Mouse (Mus musculus): Measurements from ENCODE around the gene Tyms. TPM values are rescaled to one million over a fixed set of nuclear protein-coding genes. Genes with fewer than 3 reads are reported as not detected.
A peak's percentile ranks its signal among the peaks of the same experiment; 100 is the strongest.
"Not testable (repeated sequence)": the region's sequence is repeated elsewhere in the genome, so short reads cannot be mapped to it uniquely, and the experiment has no call there.

The Tyms gene
- total RNA-seq, 2 experiments from 2014 or later, result 13.7 to 13.9 TPM

DNA sequence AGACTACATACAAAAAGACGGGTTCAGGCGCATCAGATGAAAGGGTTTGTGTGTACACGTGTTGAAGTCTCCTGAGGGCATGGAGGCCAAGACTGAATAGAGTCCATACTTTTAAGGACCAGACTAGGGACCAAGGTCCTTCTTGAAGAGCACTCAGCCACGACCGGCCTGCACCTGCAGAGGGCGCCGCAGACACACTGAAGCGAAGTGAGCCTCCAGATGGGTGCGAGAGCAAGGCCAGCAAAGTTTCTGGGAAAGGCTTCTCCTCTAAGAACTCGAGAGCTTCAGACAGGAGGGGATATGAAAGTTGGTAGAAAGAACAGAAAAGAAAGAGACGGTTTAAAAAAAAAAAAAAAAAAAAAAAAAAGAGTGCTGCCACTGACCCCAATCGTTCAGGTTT, 30.9 kb upstream of the Tyms start:
- DNase-seq (ENCODE audit: low spot score in 2 of 2), result peak; percentile 47 to 65

DNA sequence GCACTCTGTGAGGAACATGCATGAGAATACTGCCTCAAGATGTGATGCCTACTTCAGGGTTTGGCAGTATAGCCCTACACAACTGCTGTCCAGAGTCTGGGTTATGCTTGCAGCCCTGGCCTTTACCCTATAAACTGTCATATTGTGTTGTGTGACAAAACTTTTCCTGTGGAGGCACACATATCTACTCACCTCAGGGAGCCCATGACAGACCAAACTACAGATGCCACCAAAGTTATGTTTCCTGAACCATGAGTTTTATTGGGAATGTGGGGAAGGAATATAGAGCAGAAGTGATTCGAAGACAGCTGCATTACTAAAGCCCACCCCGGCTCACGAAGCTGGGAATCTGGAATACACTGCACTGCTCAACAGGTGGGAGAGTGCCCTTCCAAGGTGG, 29.9 kb upstream of the Tyms start:
- DNase-seq (ENCODE audit: low spot score in 2 of 2), result no peak

- DNase-seq (ENCODE audit: low spot score in 2 of 2), result no peak
Measured at GRCm38 (mm10) chr5:30098260-30098659, 24.8 kb upstream of the Tyms start.

- DNase-seq (ENCODE audit: low spot score in 2 of 2), result no peak
Measured at GRCm38 (mm10) chr5:30095731-30096130, 22.3 kb upstream of the Tyms start.

DNA sequence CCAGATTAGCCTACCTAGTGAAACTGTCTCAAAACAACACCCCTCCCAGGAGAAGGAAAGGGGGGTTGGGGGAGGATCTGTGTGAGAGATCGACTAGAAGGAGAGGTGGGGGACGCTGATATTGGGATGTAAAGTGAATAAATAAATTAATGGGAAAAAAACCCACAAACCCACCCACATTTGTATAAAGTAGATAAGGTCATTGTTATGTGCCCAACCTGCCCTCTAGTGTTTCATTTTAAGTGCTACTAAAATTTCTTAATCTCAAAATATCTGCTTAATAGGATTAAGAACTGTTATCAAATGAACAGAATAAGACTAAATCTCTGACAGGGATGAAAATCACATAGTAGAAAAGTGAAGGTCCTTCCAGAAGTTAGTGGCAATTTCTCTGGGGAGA, 21.0 kb upstream of the Tyms start:
- DNase-seq (ENCODE audit: low spot score in 2 of 2), result no peak

- no peak for DNase-seq (ENCODE audit: low spot score in 2 of 2)
Measured at GRCm38 (mm10) chr5:30092701-30093100, 19.3 kb upstream of the Tyms start.

DNA sequence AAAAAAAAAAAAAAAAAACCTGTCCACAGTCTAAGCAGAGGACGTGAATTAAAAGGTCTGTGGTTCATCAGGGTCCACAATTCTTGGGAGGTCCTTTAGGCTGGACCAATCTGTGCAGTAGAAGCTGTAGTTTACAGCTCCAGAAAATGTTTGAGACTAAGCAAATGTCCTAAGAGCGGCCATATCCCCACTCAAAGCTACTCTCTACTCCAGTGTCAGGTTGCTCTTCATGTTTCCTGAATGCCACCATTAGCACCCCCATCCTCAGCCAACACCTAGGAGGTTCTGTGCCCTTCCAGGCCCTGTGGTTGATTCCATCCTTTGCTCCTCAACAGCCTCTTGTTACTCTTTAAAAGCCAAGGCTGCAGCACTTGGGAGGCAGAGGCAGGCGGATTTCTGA, 1.0 kb downstream of the Tyms start:
- no peak for DNase-seq (ENCODE audit: low spot score in 2 of 2)

GRCm38 (mm10) chr5:30071677-30072076, 1.7 kb downstream of the Tyms start:
- no peak for DNase-seq (ENCODE audit: low spot score in 2 of 2)

DNA sequence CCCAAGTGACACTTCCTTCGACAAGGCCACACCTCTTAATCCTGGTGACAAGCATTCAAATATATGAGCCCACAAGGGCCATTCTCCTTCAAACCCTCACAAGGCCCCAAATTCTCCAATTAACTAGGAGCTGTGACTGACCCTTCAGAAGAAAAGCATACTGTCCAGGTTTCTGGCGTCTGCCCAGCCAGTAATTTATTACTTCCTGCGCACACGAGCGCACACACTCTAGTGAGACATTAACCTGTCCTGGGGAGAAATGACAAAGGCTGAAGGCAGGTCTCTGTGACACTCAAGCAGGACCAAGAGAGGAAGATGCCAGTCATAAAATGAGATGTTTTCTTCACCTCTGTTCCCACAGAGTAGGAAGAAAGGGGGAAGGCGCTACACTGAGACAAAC, 5.7 kb downstream of the Tyms start:
- no peak for DNase-seq (ENCODE audit: low spot score in 2 of 2)

DNA sequence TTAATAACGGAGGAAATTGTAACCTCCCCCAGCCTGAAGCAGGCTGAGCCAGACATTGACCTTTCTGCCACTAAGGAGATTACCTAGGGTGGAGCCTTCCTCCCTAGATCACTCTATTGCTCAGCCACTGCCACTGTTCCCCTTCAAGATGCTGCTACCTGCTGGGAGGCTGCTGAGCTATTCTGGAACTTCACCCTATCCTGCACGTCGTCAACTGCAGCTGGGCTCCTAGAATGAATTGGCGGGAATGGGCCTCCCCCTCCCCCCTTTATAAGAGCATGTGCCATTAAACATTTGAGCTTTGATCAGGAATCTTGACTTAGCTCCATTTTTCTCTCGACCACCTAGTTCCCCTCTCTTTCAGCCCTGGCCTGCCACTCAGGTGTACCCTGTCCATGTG, 13.8 kb downstream of the Tyms start:
- not testable (repeated sequence) for DNase-seq (ENCODE audit: low spot score in 2 of 2)

- no peak for DNase-seq (ENCODE audit: low spot score in 2 of 2)
Measured at GRCm38 (mm10) chr5:30058216-30058731, 15.1 kb downstream of the Tyms start.

DNA sequence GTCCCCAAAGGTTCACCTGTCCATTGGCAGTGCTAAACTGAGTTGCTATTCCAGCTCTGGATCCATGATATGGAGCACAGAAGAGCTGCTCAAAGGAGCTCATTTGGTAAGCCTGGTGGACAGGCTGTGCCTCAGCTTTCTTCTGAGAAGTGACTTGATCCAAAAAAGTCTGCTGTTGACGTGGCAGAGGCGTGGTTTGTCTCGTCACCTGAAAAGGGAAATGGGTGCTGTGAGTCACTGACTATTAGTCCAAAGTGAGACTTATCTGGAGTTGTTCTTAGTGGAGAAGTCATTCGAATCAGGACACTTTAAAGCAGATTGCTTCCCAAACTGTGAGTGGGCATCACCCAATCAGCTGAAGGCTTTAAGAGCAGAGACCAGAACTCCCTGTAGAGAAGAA, 33.6 kb downstream of the Tyms start:
- not testable (repeated sequence) for DNase-seq (ENCODE audit: low spot score in 2 of 2)

DNA sequence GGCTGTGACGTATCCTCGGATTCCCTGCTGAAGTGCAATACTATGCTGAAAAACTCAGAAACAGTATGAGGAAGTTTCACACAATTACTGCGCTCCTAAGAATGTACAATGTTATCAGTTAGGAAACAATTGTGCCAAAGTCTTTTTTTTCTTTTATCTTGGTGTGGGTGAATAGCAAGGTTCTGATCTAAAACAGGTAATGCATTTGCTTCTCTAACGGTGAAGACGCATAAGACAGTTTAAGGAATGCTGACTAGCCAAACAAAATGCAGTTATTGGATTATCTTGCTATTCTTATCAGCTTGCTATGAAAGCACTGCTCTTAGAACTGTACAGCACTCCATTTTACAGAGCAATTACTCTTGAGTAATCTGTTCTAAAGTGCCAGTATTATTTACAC, 34.1 kb downstream of the Tyms start:
- DNase-seq (ENCODE audit: low spot score in 2 of 2), result not testable (repeated sequence)

DNA sequence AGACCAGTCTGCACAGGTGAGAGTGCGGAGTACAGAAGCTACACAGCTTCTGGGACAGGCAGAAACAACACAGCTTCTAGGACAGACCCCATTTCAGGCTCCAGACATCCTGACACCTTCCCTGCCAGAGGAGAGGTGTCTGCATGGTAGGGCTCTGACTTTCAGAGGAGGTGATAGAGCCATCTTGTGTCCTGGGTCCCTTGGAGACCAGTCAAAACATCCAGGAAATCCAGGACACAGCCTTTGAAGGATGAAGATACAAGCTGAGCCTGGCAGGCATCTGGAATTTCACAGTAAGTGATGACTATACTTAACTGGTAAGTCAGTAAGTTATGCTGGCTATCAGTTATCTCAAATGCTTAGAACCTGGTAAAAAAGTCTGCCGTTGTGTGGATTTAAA, 36.3 kb downstream of the Tyms start:
- not testable (repeated sequence) for DNase-seq (ENCODE audit: low spot score in 2 of 2)

GRCm38 (mm10) chr5:30035862-30036261, 37.6 kb downstream of the Tyms start:
- DNase-seq (ENCODE audit: low spot score in 2 of 2), result not testable (repeated sequence)

DNA sequence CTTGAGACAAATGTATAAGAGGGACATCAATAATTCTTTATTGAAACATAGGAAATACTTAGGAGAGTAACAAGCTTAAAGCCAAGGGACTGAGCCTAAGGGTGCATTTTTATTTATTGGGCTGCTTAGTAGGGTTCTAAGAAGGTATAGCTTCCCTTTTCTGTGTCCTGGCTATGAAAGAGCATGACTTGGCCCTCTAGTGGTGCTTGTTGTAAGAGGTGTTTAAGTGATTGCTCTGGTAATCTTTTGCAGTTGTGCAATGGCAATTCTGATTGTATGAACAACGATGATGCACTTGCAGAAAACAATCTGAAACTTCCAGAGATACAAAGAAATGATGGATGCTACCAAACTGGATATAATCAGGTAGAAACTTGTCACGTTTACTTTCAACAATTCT, 58.8 kb downstream of the Tyms start:
- peak in 1 of 2 experiments; percentile 5 for DNase-seq (ENCODE audit: low spot score in 2 of 2)

DNA sequence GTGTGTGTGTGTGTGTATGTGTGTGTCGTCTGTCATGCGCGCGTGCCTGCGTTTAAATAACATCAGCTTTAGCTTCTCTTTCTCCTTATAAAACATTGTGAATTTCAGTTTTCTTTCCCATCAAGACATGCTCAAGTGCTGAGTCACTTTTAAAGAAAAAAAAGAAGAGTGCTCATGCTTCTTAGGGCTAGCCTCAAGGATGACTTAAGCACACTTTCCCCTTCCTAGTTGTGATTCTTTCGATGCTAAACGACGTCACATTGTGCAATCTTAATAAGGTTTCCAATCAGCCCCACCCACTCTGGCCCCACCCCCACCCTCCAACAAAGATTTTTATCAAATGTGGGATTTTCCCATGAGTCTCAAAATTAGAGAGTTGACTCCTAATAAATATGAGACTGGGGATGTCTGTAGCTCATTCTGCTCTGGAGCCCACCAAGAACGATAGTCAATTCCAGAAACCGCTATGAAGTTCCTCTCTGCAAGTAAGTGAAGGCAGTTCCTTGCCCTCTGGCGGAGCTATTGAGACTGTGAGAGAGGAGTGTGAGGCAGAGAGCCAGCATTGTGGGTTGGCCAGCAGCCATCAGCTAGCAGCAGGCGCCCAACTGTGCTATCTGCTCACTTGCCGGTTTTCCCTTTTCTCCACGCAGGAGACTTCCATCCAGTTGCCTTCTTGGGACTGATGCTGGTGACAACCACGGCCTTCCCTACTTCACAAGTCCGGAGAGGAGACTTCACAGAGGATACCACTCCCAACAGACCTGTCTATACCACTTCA, 60.5 kb downstream of the Tyms start, which contains the start of gene Il6:
Gene Il6, plus strand, starts transcription at position 389 of the 778 bp plus-strand sequence.
- DNase-seq (ENCODE audit: low spot score in 2 of 2), result peak; percentile 71 to 81

Other genes with a start within 250 kb of the Tyms start
- not detected for gene Il6, start 60.5 kb downstream of the Tyms start, total RNA-seq (2021)
- gene Garem2, start 31.5 kb upstream of the Tyms start, total RNA-seq (2021), result not detected
- not detected for gene 3110082J24Rik, start 32.5 kb upstream of the Tyms start, total RNA-seq (2021)
- gene Hadha, start 81.5 kb upstream of the Tyms start, total RNA-seq (2021), result 100 to 1,000 TPM; 527 to 755 TPM
- gene Hadhb, start 81.6 kb upstream of the Tyms start, total RNA-seq (2021), result 1,000 to 10,000 TPM in 1 of 2 experiments, 100 to 1,000 TPM in 1; 969 to 1,652 TPM
- not detected for gene Adgrf3, start 132.1 kb upstream of the Tyms start, total RNA-seq (2021)
- 10 to 100 TPM; 19.2 to 21.0 TPM for gene Selenoi, start 159.0 kb upstream of the Tyms start, total RNA-seq (2021)
- under 1 TPM; 0.61 to 0.66 TPM for gene Drc1, start 207.8 kb upstream of the Tyms start, total RNA-seq (2021)